Mouse (Mus musculus): ENCODE measurements around the gene Pex5.
A peak's percentile ranks its signal among the peaks of the same experiment; 100 is the strongest.
"Not testable (repeated sequence)": the region's sequence is repeated elsewhere in the genome, so short reads cannot be mapped to it uniquely, and the experiment has no call there.

Gene Pex5

DNA sequence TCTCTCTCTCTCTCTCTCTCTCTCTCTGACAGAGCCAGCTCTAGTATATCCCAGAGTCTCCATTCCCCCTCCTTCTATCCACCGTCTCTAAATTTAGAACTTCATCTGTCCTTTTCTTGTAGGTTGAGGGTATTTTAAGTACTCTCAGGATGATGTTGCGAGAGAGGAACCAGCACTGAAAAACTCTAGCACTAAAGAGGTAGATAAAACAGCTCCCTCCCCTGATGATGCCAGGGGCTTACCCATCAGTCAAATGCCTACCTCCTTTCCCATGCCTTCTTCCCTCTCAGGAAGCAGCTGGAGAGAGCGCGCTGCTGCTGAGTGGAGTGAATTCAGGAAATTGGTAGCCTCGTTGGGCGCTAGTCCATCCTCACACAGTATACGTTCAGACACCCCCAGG, 12.4 kb upstream of the Pex5 start:
- DNase-seq (ENCODE audit: low spot score in 2 of 2), result no peak

GRCm38 (mm10) chr6:124426604-124427003, 11.7 kb upstream of the Pex5 start:
- no peak for DNase-seq (ENCODE audit: low spot score in 2 of 2)

DNA sequence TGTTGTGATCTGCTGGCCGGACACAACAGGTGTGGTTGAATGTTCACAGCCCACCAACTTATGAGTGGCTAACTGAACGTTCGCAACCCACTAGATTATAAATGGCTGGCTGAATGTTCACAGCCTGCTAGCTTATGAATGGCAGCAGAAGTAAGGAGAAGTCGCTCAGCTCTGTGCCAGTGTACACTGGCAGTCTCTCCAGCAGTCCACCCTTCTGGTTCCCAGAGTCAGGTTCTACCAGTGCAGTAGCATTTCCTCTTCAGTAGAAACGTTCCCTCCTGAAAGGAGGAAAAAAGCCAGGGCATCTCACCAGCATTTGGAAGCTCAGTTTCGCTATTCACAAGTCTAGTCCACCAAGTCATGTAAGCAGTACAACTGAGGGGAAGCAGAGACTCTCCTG, 10.7 kb upstream of the Pex5 start:
- no peak for DNase-seq (ENCODE audit: low spot score in 2 of 2)

- DNase-seq (ENCODE audit: low spot score in 2 of 2), result not testable (repeated sequence)
Measured at GRCm38 (mm10) chr6:124425042-124425441, 10.2 kb upstream of the Pex5 start.

GRCm38 (mm10) chr6:124424068-124424498, 9.2 kb upstream of the Pex5 start:
- no peak for DNase-seq (ENCODE audit: low spot score in 2 of 2)

DNA sequence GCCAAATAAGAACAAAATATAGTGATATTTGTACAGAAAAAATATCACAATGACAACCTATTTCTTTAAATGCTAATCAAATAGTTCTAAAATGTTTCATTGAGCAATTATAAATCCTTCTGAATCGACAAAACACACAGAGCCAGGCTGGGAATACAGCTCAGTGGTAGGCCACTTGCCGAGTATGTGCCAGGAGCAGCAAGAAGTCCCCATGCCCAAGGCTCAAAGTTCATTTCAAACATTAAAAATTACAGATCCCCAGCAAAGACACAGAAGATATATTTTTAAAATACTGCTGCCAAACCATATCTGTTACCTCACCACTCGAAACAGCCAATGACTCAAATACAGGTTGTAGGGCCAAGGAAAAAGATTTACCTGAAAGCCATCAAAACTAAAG, 3.8 kb upstream of the Pex5 start:
- DNase-seq (ENCODE audit: low spot score in 2 of 2), result no peak

DNA sequence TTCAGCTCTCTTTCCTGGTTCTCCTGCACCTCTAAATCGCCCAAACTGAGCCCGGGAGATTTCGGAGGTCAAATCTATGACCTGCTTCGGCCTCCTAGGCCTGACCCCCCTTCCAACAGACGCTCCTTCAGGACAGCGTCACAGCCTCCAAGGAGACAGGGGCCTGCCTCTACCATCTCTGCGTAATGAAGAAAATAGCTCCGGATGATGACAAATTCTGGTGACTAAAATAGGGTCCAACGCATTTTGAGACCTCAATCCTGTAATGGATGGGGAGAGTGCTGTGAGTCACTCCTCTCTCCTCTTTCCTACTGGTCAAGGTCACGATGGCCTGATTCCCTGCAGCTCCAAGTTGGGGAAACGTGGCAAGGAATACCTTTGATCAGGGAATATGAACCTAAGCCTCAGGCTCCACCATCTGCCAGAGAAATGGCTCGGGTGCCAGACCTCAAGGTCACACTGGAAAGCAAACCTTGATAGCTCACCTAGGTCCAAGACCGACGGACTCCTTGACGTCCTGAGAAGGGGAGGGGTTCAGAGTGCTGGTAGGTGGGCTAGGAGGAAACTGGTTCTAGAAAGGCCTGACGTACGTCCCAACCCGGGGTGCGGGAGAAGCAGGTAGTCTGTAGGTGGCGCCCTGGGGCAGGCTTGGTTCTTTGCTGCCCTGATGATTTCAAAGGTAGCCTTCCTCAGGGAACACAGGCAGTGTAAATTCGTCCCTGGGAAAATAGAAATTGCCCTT, 651 bp upstream of the Pex5 start:
- DNase-seq (ENCODE audit: low spot score in 2 of 2), result peak; percentile 74 to 88

- peak; percentile 44 to 50 for DNase-seq (ENCODE audit: low spot score in 2 of 2)
Measured at GRCm38 (mm10) chr6:124414150-124414926, 529 bp downstream of the Pex5 start.

DNA sequence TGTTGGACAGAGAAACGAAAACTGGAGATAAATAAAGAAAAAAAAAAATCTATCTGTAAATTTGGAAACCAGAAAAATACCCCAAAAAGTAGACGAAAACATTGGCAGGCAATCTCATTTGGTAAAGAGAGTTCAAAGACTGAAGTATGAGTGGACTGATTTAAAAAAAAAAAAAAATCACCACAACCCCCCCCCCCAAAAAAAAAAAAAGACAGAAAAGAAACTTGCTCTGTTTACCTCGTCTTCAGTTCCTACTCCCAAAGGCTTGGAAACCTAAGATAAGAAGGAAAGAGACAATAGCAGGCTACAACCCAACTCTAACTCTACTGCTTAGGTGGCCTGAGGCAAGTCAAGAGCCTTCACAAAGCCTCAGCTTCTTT, 1.1 kb downstream of the Pex5 start:
- DNase-seq (ENCODE audit: low spot score in 2 of 2), result no peak

- no peak for DNase-seq (ENCODE audit: low spot score in 2 of 2)
Measured at GRCm38 (mm10) chr6:124408355-124408754, 6.5 kb downstream of the Pex5 start.

DNA sequence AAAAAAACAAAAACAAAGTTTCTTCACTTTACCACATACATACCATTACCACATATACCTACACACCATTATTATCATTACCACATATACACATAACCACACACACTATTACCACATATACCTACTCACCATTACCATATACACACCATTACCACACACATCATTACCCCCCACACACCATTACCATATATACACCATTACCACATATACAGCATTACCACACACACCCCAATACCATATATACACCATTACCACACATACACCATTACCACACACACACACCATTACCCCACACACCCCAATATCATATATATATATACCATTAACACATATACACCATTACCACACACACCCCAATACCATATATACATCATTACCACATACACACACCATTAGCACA, 7.7 kb downstream of the Pex5 start:
- no peak for DNase-seq (ENCODE audit: low spot score in 2 of 2)

GRCm38 (mm10) chr6:124406326-124406725, 8.5 kb downstream of the Pex5 start:
- no peak for DNase-seq (ENCODE audit: low spot score in 2 of 2)

GRCm38 (mm10) chr6:124399738-124400137, 15.1 kb downstream of the Pex5 start:
- no peak for DNase-seq (ENCODE audit: low spot score in 2 of 2)

- DNase-seq (ENCODE audit: low spot score in 2 of 2), result not testable (repeated sequence)
Measured at GRCm38 (mm10) chr6:124394991-124395390, 19.9 kb downstream of the Pex5 start.

GRCm38 (mm10) chr6:124380142-124380541, 34.7 kb downstream of the Pex5 start:
- peak in 1 of 2 experiments; percentile 49 for DNase-seq (ENCODE audit: low spot score in 2 of 2)

DNA sequence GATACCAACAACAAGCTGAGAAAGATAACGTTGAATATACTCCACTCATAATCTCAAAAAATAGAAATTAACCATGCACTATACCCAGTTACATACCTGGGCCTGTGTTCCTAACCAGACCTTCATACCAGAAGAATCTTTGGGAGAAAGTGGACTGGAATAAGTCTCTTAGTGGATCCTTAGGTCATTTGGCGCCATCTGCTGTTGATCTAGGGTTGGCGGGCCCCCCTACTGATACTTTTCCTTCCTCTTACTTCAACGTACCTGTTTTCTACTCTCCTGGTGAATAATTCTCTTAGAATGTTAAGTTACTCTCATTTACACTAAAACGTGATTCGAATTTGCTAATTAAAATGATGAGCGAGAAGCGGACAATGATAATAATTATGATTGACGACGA, 35.5 kb downstream of the Pex5 start:
- peak; percentile 47 to 76 for DNase-seq (ENCODE audit: low spot score in 2 of 2)

- DNase-seq (ENCODE audit: low spot score in 2 of 2), result no peak
Measured at GRCm38 (mm10) chr6:124377494-124378255, 37.2 kb downstream of the Pex5 start.

- no peak for DNase-seq (ENCODE audit: low spot score in 2 of 2)
Measured at GRCm38 (mm10) chr6:124376311-124376710, 38.6 kb downstream of the Pex5 start.

GRCm38 (mm10) chr6:124375435-124375884, 39.4 kb downstream of the Pex5 start:
- peak; percentile 76 to 80 for DNase-seq (ENCODE audit: low spot score in 2 of 2)

GRCm38 (mm10) chr6:124374683-124375082, 40.2 kb downstream of the Pex5 start:
- no peak for DNase-seq (ENCODE audit: low spot score in 2 of 2)

DNA sequence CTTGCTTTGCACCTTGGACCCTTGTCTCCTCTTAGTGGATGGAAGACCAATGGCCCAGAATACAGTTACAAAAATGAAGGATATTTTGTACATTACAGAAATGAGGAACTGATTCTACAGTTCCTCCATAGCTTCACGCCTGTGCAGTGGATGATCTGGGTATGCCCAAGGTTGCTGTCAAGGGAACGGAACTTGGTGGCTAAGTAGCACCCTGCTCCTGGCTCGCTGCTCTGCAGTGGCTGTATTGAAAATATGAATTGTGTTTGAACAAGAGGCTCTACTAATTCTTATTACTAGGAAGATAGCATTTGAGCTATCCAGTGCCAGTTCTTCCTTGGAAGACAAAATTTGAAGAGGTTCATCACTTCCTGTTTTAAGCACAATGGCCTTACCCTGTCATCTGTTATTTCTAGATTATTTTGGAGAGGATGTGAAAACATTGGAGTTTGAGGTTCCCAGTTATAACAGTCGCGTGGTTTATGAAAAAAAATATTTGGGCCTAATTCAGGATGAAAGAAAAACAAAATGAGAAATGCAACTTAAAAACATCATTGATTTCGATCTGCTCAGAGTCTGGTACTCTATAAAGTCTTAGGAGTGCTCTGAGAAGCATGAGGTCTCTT, 41.2 kb downstream of the Pex5 start:
- no peak for DNase-seq (ENCODE audit: low spot score in 2 of 2)

DNA sequence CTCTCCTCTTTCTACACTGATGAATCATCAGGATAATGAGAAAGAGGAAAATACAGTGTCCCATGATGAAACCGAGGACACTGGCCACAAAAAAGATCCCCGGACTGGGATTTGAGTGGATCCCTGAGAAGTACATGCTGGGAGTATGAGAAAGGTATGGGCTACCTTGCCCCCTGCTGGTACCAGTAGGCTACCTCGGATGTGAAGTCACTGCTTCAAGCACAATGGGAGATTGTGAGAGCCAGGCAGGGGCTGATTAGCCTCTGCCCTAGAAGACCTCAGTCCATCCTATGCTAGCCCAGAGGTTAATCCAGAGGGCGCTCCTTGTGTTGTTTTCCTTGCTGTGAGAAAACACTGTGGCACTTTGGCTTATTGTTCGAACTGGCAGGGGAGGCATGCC, 50.5 kb downstream of the Pex5 start:
- no peak for DNase-seq (ENCODE audit: low spot score in 2 of 2)
